Mouse (Mus musculus) layer of hippocampus, adult 18-20 months (tissue): ENCODE results near the gene St6galnac3. TPM values are rescaled to one million over a fixed set of nuclear protein-coding genes. Genes with fewer than 3 reads are reported as not detected.
"Not testable (repeated sequence)": the region's sequence is repeated elsewhere in the genome, so short reads cannot be mapped to it uniquely, and the experiment has no call there.

Source experiments
- DNase-seq, 2 experiments: peaks; one replicate each; pipeline ENCODE4 v3.0.0; 2022; ENCODE audit warnings: low spot score in 2 of 2
- total RNA-seq, 2 experiments: library from RNA; stranded (reverse); gene quantifications; 2 replicates each; pipeline ENCODE4 v1.2.3; 2021

St6galnac3 gene
- total RNA-seq, 2 experiments from 2014 or later: 24.7 to 27.0 TPM

DNA sequence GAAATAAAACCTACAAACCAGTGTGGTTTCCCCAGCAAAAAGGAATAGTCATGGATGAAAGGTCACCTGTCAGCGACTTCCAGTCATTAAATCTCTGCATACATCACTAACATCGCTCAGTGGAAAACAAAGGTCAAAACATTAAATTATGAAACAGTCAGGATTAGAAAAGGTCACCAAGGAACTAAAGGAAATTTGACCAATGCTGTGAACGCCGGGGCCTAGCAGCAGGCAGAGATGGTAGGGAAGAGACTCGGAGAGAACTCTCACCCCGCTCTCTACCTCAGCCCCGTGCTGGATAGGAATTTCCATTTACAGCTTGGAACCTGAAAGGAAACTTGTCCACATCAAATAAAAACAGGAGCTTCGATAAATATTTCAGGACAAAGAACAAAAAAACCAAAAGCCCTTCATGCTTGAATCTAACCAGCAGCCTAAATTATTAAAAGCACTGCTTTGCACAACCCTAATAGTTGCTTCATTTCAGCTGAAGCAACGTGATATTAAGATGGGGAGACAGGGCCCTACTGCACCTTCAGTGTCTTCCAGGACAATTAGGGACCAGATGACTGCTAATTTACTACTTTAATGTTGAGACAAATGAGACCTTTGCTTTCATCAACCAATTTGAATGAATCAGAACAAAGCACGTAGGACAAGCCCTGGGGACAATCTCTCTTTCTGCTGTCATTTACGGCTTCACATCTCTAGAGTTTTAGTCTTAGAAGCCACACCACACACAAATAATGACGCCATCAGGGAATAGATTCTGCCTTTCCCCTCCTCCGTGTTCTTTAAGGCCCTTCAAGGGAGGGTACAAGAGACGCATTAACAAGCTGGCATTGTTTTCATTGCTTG, 303.7 kb downstream of the St6galnac3 start:
- peak in 1 of 2 experiments; percentile 32 for DNase-seq

DNA sequence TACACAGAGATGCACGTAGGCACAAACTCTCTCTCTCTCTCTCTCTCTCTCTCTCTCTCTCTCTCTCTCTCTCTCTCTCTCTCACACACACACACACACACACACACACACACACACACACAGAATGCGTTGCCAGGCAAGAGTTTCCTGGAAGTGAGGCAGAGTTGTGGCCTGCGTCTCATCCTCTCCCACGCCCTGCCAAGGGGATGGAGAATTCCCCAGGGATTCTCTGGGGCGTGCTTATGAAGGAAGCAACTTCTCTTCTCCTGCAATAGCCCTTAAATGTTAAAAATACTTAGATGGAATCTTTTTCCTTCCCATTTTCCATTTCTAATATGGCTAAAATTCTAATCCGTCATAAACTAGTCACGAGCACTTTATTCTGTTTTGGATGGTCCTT, 305.6 kb downstream of the St6galnac3 start:
- DNase-seq: no peak

DNA sequence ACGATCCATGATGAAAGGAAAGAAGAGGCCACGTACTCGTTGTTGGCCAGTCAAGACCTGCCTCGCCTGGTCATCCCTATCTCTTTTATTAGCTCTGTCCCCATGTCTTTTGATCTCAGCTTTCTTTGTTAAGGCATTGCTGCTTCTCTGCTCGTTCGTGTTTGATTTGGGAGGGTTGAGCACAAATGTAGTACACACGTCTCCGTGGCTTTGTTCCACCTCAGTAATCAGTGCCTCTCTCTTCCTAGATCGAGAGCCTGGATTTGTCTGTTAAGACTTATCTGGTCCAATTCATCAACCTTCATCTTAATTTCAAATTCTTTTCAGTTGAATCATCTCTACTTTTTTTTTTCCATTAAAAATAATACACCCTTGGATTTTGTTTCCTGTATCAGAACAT, 308.0 kb downstream of the St6galnac3 start:
- no peak for DNase-seq

DNA sequence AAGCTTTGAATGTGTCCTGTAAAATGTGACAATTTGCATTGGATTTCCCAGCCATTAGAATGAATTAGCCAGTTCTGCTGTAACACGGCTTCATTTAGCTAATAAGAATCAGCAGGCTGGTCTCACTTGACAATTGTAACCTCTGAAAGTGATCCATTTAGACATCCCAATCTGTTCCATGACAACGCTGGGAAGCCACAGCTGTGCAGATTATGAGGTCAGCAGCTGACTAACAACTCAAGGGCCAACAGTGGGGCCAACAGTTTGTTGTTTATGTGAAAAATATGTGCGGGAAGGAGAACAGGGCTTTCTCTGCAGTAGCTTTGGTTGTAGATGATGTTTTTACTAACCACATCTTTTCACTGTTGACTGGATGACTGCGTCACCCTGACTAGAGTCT, 308.6 kb downstream of the St6galnac3 start:
- no peak for DNase-seq

DNA sequence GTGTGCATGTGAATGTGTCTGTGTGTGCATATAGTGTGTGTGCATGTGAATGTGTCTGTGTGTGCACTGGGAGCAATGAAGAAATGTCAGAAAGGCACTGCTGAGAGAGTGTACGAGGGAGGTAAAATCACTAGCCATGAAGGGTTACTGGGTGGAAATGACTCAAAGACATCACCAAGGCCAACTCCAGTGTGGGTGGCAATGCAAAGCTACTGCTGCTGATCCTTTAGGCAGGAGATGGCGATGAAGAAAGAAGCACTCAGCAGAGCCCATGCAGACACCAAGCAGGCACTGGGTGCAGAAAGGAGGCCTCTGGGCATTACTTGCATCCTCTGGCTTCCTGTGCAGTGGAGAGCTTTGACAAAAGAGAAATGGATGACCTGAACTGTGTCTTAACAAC, 310.8 kb downstream of the St6galnac3 start:
- no peak for DNase-seq

DNA sequence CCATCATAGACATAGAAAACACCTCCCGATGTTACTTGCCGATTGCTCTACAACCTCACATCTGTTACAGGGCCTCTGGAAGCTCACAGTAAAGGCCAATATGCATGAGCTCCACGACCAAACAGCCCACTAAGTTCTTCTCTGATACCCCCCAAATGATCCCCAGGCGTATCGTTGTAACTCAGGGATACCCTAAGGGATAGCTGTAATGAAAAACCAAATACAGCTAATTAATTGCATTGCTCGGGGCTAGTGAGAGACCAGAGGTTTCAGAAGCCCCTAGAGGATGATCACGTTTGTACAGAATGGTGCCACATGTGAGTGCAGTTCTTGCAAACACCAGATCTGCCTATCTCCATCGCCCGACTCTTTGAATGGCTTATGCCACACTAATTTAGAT, 315.7 kb downstream of the St6galnac3 start:
- DNase-seq: no peak

DNA sequence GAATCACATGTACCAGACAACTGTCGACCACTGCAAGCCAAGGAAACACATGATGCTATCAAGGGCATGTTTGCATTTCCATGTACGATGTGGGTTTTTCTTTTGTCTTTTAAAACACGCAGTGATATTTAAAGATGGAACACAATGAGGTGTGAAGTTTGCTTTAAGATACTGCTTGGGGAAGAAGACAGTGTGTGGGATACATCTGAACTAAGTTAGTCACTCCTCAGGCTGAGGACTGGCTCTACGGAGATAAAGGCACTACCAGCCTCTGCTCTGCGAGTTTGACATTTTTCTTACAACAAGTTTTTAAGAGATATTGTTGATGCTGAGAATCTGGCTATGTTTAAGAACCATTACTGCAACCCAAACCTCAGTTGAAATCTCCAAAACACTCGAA, 316.6 kb downstream of the St6galnac3 start:
- DNase-seq: no peak

DNA sequence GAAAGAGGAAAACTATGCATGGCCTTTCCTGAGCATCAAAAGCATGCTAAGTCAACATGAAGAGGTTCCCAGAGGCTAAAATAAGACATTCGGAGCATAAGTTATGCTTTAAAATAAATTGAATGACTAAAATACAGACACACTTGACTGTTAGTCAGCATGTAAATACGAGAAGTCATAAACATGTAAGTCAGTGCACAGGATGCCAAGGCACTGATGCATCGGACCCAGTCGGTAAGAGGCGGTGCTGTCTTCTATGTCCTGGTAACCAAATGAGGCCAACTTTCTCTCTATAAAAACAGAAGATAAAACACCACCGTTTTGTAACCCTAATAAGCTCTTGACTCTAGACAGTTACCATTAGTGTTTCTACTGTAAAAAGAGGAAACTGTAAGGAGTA, 317.3 kb downstream of the St6galnac3 start:
- no peak for DNase-seq

DNA sequence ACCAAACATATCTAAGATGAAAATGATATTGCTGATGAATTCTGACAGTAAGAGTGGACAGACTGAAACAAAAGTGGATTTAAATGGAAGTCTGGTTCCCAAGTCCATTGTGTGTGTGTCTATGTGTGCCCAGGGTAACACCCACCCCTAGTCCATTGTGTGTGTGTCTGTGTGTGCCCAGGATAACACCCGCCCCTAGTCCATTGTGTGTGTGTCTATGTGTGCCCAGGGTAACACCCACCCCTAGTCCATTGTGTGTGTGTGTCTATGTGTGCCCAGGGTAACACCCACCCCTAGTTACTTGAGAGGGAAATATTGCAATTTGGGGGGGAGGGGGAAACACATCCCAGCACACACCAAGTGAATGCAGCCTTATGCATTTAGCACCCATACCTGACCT, 318.1 kb downstream of the St6galnac3 start:
- no peak for DNase-seq

DNA sequence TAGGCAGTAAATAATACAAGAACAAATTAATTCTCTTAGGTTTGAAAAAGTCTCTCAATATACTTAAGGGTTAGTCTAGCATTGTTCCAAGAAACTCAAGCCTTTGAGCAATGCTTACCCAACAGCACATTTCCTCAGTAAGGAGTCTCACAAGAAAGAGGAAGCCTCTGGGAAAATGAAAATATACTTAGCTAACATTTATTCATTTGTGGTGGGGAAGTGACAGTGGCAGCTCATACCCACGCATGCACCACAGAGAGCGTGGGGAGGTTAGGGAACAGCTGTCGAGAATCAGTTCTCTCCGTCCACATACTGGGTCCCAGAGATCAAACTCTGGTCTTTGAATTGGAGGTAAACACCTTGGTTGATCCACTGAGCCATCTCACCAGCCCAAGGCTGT, 318.8 kb downstream of the St6galnac3 start:
- no peak for DNase-seq

DNA sequence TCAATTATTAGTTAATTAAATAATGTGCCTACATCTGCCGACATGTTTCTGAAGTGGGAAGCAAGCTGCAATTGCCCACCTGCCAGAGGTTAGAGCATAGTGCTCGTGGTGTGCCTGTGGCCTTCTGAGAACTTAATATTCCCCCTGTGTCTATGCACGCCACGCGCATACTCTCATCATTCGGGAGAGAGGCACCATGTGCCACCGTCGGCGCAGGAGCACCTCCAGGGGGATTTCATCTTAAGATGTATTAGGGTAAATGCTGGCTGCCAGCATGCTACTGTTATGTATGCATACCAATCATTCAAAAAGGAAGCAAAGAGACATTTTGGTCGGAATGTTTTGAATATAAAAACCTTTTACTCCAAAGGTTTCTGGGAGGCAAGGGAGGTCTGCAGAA, 319.3 kb downstream of the St6galnac3 start:
- DNase-seq: no peak

DNA sequence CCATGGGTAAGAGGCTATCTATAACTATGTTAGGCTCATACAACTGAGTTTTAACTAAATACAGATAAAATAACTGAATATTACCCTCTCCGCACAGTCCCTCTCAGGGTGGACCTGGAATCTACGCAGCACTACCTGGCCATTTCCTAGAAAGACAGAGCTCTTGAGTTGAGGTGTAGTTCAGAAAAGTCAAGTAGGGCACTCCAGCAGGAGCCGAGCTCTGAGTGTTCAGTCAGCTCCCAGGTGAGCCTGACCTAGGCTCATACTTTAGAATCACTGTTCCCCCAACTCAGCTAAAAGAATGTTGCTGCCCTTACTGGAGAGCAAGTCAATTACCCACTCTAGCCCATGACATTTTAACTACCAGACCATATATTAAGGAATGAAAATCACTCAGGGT, 324.7 kb downstream of the St6galnac3 start:
- DNase-seq: no peak

DNA sequence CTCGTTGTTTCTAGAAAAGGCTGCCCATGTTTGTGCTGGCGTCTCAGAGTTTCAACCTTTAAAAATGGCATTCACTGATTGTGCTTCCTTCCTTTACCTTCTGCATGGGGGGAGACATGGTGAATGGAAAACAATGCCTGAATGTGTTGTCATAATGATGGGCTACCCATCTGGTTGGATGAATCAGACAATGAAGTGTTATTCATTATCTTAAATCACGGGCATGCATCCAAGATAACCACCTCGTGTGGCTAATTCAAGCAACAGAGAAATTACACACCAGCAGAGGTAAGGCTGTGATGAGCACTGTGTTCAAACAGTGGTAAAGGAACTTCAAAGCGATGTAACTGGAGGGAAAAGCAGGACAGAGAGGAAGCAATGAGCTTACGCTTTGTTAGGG, 325.4 kb downstream of the St6galnac3 start:
- peak in 1 of 2 experiments; percentile 64 for DNase-seq

DNA sequence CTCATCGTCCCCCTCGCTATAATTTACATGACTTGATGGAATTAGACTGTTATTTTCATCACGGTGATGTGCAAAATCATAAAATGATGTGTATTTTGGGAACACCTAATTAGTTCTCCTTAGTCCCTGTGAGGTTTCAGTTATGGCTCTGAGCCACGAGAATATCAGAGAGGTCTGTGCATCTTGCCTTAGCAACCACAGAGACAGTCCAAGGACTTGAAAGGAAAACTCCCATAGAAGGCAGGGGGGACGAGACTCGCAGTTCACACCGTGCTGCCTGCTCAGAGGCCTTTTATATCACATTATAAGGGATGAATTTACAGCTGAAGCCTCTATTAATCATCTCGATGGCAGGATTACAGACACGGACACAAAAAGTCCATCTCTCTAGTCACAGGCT, 327.2 kb downstream of the St6galnac3 start:
- no peak for DNase-seq

DNA sequence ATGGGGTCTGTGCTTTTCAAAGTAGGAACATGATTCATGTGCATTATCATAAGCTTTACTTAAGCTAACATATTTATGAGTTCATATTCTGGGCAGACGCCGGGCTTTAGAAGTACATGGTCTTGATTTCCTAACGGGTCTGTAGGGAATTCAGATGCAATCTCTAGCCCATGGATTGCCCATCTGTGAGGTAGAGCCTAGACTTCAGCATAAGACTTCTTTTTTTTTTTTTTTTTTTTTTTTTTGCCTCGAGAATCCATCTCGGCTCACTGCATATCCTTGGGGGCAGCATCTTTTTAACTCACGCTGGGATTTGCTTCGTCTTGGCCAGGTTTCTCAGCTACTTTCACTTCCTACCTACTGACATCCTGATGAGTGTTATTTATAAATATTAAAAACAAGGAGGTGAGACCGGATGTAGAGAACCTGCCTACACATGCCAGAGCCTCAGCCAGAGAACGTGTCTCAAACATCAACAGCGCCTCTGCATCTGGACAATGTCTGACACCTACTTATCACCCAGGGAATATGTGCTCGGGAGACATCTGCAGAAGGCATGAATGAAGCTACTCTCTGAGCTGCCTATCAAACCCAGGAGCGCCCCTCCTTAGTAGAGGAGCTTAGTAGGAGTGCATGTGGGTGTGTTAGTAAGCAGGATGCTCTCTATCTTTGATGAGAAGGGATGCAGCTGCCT, 328.5 kb downstream of the St6galnac3 start:
- no peak for DNase-seq

DNA sequence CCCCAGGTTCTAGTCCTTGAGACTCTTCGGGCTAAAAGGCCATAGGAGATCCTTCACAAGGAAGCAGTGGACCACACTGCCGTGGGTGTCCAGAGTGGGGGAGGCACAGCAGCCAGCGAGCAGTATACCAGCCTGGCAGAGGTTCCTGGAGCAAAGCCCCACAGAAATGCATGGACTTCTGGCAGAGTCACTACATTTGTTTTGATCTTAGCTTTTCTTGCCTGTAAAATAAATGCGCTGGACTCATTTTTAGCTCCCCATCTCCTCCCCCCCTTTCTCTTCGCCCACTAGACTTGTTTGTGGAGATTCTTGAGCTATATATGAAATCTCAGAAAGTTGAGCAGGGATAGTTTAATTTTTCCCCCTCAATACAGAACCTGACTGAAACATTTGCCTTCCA, 329.6 kb downstream of the St6galnac3 start:
- DNase-seq: no peak

DNA sequence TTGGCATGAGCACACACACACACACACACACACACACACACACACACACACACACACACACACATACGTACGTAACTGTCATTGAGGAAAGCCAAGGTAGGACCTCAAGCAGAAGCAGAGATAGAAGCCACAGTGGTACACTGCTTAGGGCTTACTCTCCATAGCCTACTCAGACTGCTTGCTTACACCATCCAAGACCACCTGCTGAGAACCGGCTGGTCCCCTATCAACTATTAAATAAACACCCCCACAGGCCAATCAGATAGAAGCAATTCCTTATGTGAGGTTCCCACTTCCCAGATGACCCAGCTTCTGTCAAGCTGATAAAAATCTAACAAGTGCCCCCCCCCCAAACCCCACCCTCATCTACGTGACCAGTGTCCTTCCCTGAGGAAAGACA, 330.2 kb downstream of the St6galnac3 start:
- no peak for DNase-seq

DNA sequence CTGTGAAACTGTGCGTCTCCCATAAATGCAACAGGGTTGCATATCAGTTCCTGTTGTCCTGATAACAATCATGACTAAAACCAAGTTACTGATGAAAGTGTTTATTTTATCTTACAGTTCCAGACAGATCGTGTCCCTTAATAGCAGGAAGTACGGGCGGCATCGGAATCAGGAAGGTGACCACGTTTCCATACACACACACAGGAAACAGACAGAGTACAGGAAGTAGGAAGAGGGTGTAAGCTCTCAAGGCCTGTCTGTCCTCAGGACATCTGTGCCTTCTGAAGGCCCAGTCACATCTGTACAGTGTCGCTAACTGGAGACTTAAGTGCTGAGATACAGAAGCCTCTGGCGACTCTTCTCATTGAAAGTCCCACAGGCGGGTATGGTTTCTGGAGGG, 330.8 kb downstream of the St6galnac3 start:
- DNase-seq: no peak

DNA sequence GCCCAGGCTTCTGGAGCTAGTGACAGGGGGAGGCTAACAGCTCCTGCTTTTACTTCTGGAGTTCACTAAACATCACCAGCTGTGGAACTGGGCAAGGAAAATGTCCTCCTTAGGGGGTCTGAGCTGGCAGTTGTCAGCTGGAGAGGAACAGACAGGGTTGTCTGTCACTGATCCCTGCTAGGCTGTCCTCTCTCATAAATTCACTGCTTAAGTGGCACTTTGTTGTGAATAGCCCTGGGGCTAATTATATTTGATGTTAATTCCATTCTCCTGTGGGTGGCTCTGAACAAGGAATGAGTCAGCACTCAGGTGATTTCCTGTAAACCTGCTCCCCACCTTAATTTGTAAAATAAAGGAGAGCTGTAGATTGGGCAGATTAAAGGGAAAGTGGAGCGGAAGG, 333.5 kb downstream of the St6galnac3 start:
- DNase-seq: not testable (repeated sequence)

DNA sequence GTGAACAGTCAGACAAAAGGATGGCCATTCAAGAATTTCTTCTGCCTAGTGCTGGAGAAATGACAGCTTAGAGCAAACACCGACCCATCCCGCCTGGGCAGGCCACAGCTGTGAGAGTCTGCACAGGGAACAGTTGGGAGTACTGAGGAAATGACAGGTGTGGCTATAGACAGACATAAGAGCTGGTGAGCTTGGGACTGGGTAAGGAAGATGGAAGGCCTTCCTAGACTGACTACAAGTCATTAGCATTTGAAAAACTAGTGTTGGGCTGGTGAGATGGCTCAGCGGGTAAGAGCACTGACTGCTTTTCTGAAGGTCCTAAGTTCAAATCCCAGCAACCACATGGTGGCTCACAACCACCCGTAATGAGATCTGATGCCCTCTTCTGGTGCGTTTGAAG, 340.3 kb downstream of the St6galnac3 start:
- not testable (repeated sequence) for DNase-seq

DNA sequence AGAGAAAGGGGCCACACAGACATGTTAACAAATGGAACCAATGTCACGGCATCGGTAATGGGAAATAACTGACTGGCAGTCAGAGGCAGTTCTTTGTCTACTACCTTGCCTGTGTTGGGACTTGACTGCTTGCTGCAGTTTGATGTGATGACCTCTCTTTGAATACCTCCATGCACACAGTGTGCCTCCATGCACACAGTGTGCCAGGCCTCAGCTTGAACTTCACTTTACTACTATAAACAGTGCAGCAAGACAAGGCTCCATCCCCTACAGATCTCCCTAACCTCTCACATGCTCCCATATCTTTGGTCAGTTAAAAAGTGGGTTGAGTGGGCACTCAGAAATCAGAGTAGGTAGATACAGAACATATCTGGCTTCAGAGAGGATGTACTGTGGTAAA, 341.3 kb downstream of the St6galnac3 start:
- no peak for DNase-seq

DNA sequence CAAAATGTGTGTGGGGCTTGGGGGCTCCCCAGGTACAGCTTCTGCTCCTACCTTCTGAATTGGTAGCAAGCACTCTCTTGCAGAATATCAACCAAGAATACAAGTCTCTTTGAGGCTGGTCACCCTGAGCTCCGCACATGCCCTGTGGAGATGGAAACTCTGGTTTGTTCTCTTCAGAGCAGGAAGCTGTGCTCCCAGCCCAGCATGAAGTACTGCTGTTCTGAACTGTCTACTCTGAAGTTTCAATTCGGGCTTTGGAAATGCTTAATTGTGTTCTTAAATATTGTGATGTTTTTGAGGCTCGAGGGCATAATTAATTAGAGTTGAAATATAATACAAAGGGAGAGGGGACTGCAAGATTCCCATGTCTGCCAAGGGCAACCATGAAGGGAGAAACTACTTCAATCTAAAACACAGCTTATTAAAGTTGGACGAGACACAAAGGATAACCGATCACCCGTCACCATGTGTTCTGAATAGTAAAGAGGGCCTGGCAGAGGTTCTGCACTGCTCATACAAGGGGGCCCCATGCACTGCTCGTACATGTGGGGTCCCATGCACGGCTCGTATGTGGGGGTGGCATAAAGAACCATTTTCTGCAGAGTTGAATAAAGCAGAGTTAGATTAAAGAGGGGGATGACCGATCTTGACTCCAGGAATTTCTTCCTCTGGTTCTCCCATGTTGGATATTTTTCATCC, 359.8 kb downstream of the St6galnac3 start:
- DNase-seq: no peak
